Mouse (Mus musculus): ENCODE data around the gene Mbd4.

Mbd4 gene

DNA sequence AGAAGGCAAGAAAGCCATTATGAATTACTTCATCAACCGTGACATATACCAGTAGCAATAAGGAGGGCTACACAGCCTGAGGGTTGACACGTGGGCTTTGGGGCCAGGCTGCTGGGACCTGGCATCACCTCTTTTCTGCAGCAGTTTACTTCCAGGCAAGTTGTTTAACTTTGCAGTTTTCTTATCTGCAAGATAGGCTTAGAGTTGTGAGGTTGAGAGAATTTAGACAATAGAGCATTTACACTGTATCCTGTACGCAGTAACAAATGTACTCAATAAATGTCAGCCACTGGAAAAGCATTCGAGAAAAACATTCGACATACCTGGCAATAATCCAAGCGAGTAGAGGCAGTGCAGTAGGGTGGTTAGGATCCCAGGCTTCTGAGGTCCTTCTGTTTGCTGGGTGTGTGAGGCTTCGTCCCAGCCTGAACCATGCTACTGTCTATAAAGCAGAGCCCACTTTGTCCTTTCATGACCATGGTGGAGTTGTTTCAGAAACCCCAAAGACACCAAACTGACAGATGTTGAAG is 6.9 kb upstream of the Mbd4 start:
- no peak for DNase-seq (ENCODE audit: low read depth in 2 of 2, low spot score in 2 of 2)

DNA sequence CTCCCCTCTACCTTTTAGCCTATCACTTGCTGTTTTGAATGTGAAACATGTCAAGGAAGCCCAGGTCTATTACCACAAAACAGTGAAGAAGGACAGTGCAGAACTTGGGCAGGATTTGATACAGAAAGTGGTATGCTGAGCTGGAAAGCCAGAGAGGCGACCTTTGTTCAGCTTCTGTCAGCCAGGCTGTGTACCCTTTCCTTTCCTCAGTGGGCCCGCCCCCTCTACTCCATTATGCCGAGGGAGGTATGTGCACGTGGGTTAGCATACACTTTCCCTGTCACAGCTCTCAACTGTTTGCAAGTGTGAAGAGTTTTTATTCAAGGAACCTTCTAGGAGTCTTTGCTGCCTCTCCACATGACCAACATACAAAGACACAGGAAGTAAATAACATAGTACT is 6.1 kb upstream of the Mbd4 start:
- no peak for DNase-seq (ENCODE audit: low read depth in 2 of 2, low spot score in 2 of 2)

DNA sequence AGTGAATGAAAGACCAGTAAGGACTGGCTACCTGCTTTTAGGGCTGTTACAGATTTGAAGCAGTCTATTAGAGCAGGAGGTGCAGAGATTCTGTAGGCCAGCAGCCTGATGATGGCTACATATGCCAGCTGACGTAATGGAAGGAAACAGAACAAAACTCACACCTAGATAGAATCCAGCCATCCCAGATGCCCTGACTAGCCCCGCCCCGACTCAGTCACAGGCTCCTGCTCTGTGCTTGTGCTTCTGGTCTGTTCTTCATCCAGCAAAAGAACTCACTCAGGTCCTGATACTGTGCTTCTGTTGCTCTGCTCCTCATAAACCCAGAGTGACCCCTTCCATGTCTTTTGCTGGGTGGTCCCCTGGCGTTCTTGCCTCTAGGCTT is 3.2 kb upstream of the Mbd4 start:
- no peak for DNase-seq (ENCODE audit: low read depth in 2 of 2, low spot score in 2 of 2)

DNA sequence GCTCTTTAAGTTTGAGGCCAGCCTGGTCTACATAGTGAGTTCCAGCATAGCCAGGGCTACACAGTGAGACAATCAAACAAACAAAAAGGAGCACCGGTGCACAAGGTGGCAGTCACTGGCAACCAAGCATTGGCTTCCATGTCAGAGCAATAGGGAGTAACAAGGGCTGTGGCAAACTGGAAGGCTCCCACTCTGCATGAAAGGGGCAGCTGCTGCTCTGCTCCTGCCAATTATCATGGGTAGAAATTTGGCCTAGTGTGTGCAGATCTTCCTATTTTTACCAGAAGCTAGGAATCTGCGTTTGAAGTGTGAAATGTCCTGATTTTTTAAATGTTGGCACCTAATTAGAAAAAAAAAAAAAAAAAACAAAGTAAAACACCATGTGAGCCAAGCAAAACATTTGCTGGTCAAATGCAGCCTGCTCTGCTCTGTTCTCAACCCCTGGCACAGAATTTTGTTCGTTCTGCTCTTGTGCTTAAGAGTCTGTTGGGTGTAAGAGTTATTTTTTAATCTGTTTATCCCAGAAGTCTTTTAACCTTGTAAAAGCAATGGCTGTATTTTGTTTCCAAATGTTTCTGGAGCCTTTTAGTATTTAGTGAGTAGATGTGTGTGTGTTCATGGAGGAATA is 2.7 kb upstream of the Mbd4 start:
- DNase-seq (ENCODE audit: low read depth in 2 of 2, low spot score in 2 of 2), result no peak

DNA sequence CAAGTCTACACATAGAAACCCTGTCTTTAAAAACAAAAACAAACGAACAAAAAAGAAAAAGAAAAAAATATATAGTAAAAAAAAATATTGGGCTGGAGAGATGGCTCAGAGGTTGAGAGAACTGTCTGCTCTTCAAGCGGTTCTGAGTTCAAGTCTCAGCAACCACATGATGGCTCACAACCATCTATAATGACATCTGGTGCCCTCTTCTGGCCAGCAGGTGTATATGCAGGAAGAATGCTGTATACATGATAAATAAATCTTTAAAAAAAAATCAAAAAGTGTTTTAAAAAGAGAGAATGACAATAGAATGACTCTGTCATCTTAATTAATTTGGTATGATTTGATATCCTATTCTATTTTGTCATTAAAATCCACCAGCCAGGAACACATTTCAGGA is 1.3 kb upstream of the Mbd4 start:
- peak in 1 of 2 experiments; percentile 18 for DNase-seq (ENCODE audit: low read depth in 2 of 2, low spot score in 2 of 2)

DNA sequence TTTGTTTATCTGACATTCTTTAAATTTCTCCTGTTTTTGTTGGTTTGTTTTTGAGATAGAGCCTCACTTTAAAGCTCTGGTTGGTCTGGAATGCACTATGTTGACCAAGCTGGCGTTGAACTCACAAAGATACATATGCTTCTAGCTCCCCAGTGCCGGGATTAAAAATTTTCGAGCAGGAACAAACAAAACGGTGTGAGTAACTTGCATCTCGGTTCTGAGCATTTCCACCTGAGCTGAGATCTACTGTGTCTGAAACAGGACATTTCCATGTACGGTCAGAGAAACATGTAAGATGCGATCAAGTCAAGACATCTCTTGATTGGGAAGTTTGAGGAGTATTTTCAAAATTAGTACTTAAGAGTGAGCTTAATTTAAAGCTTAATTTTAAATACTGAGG is 814 bp upstream of the Mbd4 start:
- DNase-seq (ENCODE audit: low read depth in 2 of 2, low spot score in 2 of 2), result no peak

DNA sequence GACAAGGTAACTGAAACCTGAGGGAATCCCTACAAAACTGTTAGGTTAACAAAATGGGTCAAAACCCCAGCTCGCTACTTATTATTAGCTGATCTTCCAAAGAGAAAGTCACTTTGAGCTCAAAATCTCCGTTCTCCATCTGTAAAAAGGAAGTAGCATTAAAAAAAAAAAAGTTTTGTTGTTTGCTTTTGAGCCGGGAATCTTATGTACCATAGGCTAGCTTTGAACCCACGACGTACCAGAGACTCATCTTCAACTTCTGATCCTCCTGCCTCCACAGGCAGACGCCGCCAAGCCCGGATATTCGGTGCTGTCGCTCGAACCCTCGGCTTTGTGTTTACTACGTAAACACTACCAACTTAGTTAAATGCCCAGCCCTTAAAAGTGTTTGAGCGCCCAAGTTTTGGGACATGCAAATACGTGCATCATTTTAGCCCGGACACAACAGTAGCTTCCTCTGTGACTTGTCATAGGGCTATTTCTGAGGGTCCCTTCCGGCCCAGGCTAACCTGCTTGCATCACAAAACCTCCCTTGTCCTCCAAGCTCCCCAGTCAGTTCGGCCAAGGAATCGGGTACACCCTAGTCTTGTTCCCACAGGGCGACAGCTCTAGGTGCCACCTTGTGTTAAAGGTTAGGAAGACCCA is 603 bp downstream of the Mbd4 start:
- DNase-seq (ENCODE audit: low read depth in 2 of 2, low spot score in 2 of 2), result peak in 1 of 2 experiments; percentile 5

DNA sequence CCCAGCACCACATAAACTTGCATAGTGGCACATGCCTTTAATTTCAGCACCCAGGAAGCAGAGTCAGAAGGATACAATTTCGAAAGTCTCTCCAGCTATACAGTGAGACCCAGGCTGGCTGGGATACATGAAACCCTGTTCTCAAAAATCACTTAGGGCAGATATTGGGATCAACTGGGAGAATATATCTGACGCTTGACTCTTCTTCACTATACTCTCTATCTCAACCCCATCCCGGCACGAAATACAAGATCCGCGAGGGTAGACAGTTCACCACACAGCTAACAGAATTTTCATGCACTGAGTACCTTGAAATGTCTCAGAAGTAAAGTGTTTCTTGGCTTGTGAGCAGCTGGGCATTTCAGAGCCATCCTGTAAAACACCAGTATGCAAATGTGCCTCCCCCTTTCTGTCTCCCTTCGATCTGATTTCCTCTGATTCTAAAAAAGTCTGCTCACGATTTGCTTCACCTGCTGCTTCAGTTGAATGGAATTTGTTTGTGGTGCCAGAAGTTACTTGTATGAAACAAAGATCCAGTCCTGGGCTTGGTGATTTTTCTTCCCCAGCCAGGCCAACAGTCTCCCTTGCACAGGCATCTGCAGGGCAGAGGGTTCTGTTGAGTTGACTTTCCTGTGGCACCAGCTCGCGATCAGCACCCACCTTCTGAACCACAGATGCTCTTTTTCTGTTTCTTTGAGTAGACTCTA is 4.4 kb downstream of the Mbd4 start:
- no peak for DNase-seq (ENCODE audit: low read depth in 2 of 2, low spot score in 2 of 2)

DNA sequence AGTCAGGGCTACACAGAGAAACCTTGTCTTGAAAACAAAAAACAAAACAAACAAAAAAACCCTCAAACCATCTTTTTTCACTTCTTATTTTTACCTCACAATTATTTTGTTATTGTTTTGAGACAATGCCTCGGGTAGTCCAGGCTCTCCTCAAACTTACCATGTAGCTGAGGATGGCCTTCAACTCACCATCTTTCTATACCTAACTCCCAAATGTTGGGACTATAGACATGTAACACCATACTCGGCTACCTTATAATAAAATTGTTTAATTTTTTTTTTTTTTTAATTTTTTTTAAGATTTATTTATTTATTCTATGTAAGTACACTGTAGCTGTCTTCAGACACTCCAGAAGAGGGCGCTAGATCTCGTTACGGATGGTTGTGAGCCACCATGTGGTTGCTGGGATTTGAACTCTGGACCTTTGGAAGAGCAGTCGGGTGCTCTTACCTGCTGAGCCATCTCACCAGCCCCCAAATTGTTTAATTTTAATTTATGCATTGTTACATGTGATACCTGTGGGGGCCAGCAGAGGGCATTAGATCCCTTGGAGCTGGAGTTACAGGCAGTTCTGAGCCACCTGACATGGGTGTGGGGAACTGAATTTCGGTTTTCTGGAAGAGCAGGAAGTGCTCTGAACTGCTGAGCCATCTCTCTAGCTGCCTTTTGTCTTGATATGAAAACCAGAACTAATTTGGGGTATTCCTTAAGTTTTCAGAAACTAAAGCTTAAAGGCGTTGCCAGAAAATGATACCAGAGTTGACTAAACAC is 6.3 kb downstream of the Mbd4 start:
- peak; percentile 51 to 72 for DNase-seq (ENCODE audit: low read depth in 2 of 2, low spot score in 2 of 2)

DNA sequence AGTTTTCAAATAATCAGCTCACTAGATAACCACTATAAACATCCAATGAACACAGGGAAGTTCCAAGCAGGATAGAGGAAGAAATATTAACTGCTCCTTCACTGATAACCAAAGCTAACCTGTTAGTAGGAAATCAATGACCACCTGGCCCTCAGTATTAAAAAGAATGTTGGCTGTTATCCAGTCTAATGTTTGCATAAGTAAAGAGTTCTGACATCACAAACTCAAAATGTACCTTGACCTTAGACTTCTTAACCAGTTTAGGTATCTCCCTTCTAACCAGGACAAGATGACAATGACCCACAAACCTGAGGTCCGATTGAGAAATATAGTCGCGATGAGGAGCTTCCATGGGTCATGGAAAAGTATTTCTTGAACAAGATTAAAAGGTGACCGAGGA is 8.2 kb downstream of the Mbd4 start:
- no peak for DNase-seq (ENCODE audit: low read depth in 2 of 2, low spot score in 2 of 2)

DNA sequence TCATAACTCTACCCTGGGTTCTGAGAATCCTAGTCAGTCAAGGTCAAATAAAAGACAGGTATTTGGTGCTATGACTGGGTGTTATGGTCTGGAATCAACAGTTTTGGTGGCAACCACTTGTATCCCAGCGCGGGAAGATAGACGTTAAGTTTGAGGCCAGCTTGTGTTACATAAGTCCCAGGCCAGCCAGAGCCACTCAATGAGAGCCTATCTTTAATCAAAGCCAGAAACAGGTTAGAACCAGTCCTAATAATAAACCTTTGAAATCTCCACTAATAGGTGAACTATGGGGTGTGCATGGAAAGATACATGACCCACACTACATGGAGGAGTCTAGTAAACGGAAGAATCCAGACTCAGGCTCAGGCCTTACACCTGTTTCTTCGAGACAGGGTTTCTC is 14.4 kb downstream of the Mbd4 start:
- DNase-seq (ENCODE audit: low read depth in 2 of 2, low spot score in 2 of 2), result no peak

DNA sequence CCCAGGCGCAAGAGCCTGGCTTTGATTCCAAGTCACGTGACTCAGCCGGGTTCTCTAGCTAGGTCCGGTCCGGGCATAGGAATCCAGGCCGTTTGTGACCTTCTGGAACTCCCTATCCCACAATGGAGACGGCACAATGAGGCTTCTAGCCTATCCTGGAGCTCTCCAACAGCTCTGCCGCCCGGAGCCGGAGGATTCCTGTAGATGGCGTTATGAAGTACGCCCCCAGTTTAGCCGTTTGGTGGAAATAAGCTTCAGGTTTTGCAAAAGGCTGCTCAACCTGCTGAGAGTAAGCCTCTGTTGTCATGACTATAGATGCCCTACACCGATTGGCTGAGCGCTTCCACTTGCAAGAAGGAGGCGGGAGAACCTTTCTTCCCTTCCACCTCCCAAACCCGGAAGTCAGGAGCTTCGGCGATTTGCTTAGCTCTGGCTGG is 15.0 kb downstream of the Mbd4 start, which contains the start of gene Efcab12:
TSS of gene Efcab12 (minus strand) at position 252 of the 437 bp plus-strand sequence.
- peak; percentile 13 to 50 for DNase-seq (ENCODE audit: low read depth in 2 of 2, low spot score in 2 of 2)

DNA sequence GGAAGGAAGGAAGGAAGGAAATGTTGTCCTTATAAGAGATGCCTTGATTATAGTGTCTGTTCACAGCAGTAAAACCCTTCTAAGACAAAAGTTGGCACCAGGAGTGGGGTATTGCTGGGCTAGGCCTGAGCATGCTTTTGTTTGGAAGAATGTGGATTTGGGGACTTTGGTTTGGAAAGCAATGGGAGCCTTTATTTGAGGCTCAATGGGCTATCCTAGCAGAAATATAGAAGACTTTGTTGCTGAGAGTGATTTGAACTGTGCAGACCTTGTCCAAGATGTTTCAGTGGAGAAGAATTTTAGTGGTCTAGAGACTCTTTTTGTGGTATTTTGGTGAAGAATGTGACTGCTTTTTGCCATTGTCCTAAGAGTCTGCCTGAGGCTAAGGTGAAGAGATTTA is 19.3 kb downstream of the Mbd4 start:
- DNase-seq (ENCODE audit: low read depth in 2 of 2, low spot score in 2 of 2), result no peak

DNA sequence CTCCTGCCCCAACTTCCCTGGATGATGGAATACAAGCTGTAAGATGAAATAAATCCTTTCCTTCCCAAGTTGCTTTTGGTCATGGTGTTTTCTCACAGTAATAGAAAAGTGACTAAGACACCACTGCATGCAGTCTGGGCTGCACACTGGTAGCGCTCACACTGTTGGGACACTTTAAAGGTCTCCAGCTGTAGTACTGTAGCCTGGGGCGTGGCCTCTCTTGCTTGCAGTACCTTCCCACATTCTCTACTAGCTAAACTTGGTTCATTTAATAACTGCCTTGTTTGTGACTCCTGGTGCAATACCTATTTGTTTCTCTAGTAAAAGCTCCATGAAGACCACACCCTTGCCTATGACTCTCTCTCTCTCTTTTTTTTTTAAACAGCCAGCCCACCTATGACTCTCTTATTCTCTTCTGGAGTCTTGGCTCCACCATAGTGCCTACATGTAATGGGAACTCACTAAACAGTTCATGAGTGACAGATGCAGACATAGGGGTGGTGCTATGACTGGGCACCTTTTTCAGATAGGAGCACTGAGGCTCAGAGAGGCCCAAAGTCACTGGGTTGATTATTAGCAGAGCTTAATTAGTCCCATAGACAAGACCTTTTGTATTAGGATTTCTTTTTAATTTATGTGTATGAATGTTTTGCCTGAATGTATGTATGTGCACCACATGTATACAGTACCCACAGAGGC is 20.9 kb downstream of the Mbd4 start:
- no peak for DNase-seq (ENCODE audit: low read depth in 2 of 2, low spot score in 2 of 2)

DNA sequence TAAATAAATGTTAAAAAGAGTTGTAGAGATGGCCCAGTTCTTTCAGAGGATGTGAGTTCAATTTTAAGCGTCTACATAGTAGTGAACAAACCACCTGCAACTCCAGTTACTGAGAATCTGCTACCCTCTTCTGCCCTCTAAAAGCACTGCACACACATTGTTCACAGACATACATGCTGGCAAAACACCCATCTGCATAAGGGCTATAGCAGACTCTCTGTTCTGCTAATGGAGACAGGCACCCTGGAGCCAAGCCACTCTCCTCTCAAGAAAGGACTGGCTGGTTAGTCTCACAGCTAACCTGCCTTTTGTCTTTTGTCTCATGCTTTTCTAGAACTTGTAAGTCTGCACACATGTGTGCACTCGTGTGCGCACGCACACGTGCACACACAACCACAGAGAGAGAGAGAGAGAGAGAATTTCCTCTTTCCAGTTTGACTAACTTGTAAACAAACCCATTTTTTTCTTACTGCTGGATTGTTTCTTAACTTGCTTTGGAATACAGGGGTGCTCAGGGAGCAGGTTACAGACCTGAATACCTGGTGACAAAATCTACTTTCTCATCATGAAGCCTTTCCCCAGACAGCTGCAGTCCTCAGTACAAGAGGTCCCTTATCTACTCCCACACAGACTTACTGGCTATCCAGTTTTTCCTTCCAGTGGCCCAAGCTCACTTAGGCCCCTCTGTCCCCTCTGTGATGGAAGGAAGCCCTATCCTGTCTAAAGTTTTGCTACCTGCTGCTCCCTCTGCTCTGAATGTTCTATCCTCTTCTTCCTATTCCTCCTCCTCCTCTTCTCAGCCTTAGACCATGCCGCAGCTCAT is 22.2 kb downstream of the Mbd4 start:
- no peak for DNase-seq (ENCODE audit: low read depth in 2 of 2, low spot score in 2 of 2)

DNA sequence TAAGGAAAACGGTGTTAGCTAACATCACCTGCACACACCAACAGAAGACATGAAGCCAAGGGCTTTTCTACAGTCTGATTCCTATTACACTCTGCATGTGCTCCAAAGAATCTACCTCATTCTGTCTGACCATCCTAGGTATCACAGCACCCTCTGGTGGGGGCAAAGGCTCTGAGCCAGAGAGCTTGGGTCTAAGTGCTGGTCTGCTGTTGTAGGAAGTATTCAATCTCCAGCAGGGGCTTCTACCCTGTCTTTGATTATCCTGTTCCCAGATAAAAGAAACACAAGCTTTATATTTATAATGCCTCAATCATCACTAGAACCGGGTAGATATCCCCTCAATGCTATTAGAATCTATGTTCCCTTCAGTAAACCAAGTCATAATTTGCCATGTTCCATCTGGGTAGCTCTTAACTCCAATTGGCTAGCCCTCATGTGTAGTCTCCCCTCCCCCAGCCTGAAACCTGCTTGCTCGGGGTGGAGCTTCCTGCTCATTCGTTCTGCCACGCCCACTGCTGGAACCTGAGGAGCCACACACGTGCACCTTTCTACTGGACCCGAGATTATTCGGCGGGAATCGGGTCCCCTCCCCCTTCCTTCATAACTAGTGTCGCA is 29.2 kb downstream of the Mbd4 start:
- DNase-seq (ENCODE audit: low read depth in 2 of 2, low spot score in 2 of 2), result peak; percentile 56 to 69

DNA sequence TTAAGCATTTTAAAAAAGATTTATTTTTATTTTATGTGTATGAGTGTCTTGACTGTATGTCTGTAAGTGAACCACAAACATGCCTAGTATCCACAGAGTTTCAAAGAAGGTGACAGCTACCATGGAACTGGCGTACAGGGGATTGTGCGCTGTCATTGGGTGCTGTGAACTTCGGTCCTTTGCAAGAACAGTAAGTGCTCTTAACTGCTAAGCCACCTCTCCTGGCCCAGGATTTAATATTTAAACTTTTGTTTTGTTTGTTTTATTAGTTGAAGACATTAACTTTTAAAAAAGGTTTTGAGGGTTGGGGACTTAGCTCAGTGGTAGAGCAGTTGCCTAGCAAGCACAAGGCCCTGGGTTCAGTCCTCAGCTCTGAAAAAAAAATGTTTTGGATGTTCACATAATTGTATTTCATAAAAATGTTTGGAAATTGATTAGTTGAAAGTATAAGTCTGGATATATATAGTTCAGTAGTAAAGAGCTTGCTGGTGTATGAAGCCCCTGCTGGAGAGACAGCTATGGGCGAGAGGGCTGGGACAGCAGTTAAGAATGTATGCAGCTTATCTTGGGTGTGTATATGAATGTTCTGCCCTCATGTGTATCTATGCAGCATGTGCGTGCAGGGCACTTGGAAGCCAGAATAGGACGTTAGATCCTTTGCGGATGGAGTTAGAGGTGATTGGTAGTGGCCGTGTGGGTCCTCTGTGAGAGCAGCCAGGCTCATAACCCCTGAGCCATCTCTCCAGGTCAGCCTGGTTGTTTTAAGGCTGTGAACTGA is 31.8 kb downstream of the Mbd4 start:
- DNase-seq (ENCODE audit: low read depth in 2 of 2, low spot score in 2 of 2), result no peak

DNA sequence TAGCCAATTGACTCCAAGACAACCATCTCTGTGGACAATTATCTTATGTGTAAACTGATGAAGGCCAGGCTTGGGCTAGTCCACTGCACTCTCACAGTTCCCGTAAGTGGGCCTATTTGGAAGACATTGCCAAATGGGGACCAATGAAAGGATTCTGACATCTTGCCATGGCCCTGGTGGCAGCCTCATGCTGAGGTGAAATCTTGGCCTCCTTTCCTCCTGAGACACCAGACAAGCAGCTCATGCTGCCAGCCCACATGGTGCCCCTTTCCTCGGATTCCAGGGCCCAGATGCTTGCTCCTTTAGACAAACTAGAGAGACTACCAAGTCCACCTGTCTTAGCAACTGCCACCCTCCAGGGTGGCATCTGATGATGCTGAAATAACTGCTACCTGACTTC is 35.0 kb downstream of the Mbd4 start:
- DNase-seq (ENCODE audit: low read depth in 2 of 2, low spot score in 2 of 2), result no peak

DNA sequence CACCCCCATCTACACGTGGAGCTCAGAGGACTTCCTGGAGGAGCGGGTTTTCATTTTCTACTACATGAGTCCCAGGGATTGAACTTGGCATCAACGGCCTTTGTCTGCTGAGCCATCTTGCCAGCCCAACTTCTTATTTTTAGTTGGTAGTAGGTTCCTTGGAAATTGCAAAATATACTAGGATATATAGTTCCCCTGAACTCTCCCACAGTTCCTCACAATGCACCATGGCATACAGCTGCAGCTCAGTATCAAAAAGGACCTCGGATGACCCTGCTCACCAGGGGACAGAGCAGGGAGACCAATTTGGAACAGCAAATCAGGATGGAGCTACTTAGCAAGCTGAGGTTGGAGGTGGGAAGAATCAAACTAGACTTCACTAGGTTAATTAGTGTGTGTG is 38.1 kb downstream of the Mbd4 start:
- DNase-seq (ENCODE audit: low read depth in 2 of 2, low spot score in 2 of 2), result no peak

Data from CD8-positive naive resting alpha-beta T cell, adult 2 months (primary cell).